Mouse (Mus musculus) hindbrain, embryonic 16.5 days (tissue): Measurements from ENCODE around the gene Ppp1r16b. TPM values are rescaled to one million over a fixed set of nuclear protein-coding genes. Genes with fewer than 3 reads are reported as not detected.

Source experiments
- ATAC-seq: fragments of 200-750 bp; cut with Nextera tagmentation; 2 replicates; pipeline ENCODE4 v1.8.0; 2017; ENCODE audit warnings: moderate TSS enrichment, moderate library complexity
- H3K27ac ChIP-seq: fragments of 300-500 bp; sonication (generic); 2 replicates; pipeline ENCODE4 v1.5.1; 2014; ENCODE audit warnings: low read depth, mild to moderate bottlenecking, control low read depth, low read length, moderate library complexity
- H3K27me3 ChIP-seq: fragments of 300-500 bp; sonication (generic); replicated peaks from 2 replicates; pipeline ENCODE4 v1.6.1; 2014; ENCODE audit warnings: low read length; ENCODE audit not compliant: control insufficient read depth, insufficient read depth
- H3K36me3 ChIP-seq: fragments of 300-500 bp; sonication (generic); 2 replicates; pipeline ENCODE4 v1.6.1; 2014; ENCODE audit warnings: mild to moderate bottlenecking, low read length, moderate library complexity, mixed read lengths; ENCODE audit not compliant: control insufficient read depth, insufficient read depth
- H3K4me1 ChIP-seq: fragments of 300-500 bp; sonication (generic); 2 replicates; pipeline ENCODE4 v1.6.1; 2014; ENCODE audit warnings: low read depth, low read length; ENCODE audit not compliant: control insufficient read depth, insufficient read depth
- H3K4me2 ChIP-seq: fragments of 300-500 bp; sonication (generic); 2 replicates; pipeline ENCODE4 v1.6.1; 2014; ENCODE audit warnings: mild to moderate bottlenecking, low read length, control low read depth, moderate library complexity
- H3K4me3 ChIP-seq: fragments of 300-500 bp; sonication (generic); 2 replicates; pipeline ENCODE4 v1.5.1; 2014; ENCODE audit warnings: mild to moderate bottlenecking, low read length, control low read depth, moderate library complexity
- H3K9ac ChIP-seq: fragments of 300-500 bp; sonication (generic); 2 replicates; pipeline ENCODE4 v1.6.1; 2014; ENCODE audit warnings: low read depth, mild to moderate bottlenecking, control low read depth, low read length, moderate library complexity
- H3K9me3 ChIP-seq: fragments of 300-500 bp; sonication (generic); 2 replicates; pipeline ENCODE4 v1.6.1; 2014; ENCODE audit warnings: mild to moderate bottlenecking, low read length, moderate library complexity; ENCODE audit not compliant: control insufficient read depth
- WGBS: fragments of 180-500 bp; shearing (Covaris S2); extraction: QIAGEN DNeasy Blood & Tissue Kit; methylation state at CpG from one replicate; pipeline ENCODE4 v1.1.7; 2014; 5-methylcytosine and 5-hydroxymethylcytosine counted together
- polyA plus RNA-seq: library from polyadenylated mRNA; unstranded; fragments of >200 nt; fragmentation: Nextera tagmentation; extraction: Ambion mirVana; gene quantifications from 2 replicates; pipeline ENCODE4 v1.2.1, GENCODE M21; 2015

Ppp1r16b gene
- polyA plus RNA-seq, 1 experiment from 2014 or later = 26.4 TPM

- Histone ChIP-seq H3K27ac (no peak overlapping the region), H3K4me1 (0 out of 2 replicates have a peak, but pooled peaks cover under 1% of the 10 kb centered on the region), H3K9me3 (no peaks in the 10 kb centered on the region), H3K9ac (no peak overlapping the region), H3K4me3 (no peak overlapping the region), H3K4me2 (no peak overlapping the region), H3K27me3 (no peaks in the 10 kb centered on the region), H3K36me3 (peaks cover 40% of the 10 kb centered on the region)
- ATAC-seq = no peak
- 77% methylated on average over 5 of the region's 5 CpGs for WGBS
These were observed 33.3 kb upstream of the Ppp1r16b start for GRCm38 (mm10) chr2:158631873-158632272.

GRCm38 (mm10) chr2:158641869-158642268 lies 23.3 kb upstream of the Ppp1r16b start:
- H3K27ac ChIP-seq = no peak overlapping the region
- ATAC-seq = peak; percentile 65; the same call in 1 of the 2 replicates
- 8% methylated on average over 2 of the region's 2 CpGs for WGBS

GRCm38 (mm10) chr2:158642587-158642986 lies 22.6 kb upstream of the Ppp1r16b start:
- H3K9ac ChIP-seq = no peak overlapping the region
- H3K9me3 ChIP-seq = no peaks in the 10 kb centered on the region
- no peaks in the 10 kb centered on the region for H3K4me1 ChIP-seq
- no peak for ATAC-seq
- peaks cover 9% of the 10 kb centered on the region; the same call in 1 of the 2 replicates for H3K36me3 ChIP-seq
- no peak overlapping the region for H3K4me3 ChIP-seq
- 92% methylated on average over 2 of the region's 2 CpGs for WGBS
- H3K27me3 ChIP-seq = no peaks in the 10 kb centered on the region
- H3K27ac ChIP-seq = no peak overlapping the region
- H3K4me2 ChIP-seq = no peak overlapping the region

More at GRCm38 (mm10) chr2:158641869-158642268, 23.3 kb upstream of the Ppp1r16b start:
- Histone ChIP-seq H3K4me3 (no peak overlapping the region), H3K9me3 (no peaks in the 10 kb centered on the region), H3K9ac (no peak overlapping the region), H3K36me3 (peaks cover 15% of the 10 kb centered on the region), H3K4me2 (no peak overlapping the region), H3K4me1 (no peaks in the 10 kb centered on the region), H3K27me3 (no peaks in the 10 kb centered on the region)

GRCm38 (mm10) chr2:158643791-158644190 lies 21.4 kb upstream of the Ppp1r16b start:
- Histone ChIP-seq H3K4me3 (no peak overlapping the region), H3K4me2 (no peak overlapping the region), H3K9ac (no peak overlapping the region), H3K9me3 (no peaks in the 10 kb centered on the region), H3K36me3 (peaks cover 9% of the 10 kb centered on the region; the same call in 1 of the 2 replicates), H3K27me3 (no peaks in the 10 kb centered on the region), H3K4me1 (no peaks in the 10 kb centered on the region), H3K27ac (no peak overlapping the region)
- 84% methylated on average over 3 of the region's 3 CpGs for WGBS
- no peak for ATAC-seq

GRCm38 (mm10) chr2:158651159-158651908 lies 13.9 kb upstream of the Ppp1r16b start:
- H3K27me3 ChIP-seq = no peaks in the 10 kb centered on the region
- no peak overlapping the region for H3K4me3 ChIP-seq
- ATAC-seq = no peak
- H3K27ac ChIP-seq = no peak overlapping the region
- no peaks in the 10 kb centered on the region for H3K4me1 ChIP-seq
- H3K9me3 ChIP-seq = no peaks in the 10 kb centered on the region
- no peak overlapping the region for H3K4me2 ChIP-seq
- 53% methylated on average over 7 of the region's 7 CpGs for WGBS
- H3K9ac ChIP-seq = no peak overlapping the region
- H3K36me3 ChIP-seq = no peaks in the 10 kb centered on the region

GRCm38 (mm10) chr2:158652985-158653384 lies 12.2 kb upstream of the Ppp1r16b start:
- H3K9ac ChIP-seq = no peak overlapping the region
- peak; percentile 61; the same call in 1 of the 2 replicates for ATAC-seq
- no peaks in the 10 kb centered on the region for H3K27me3 ChIP-seq
- H3K4me3 ChIP-seq = no peak overlapping the region
- H3K4me2 ChIP-seq = no peak overlapping the region
- no peaks in the 10 kb centered on the region for H3K9me3 ChIP-seq
- H3K36me3 ChIP-seq = no peaks in the 10 kb centered on the region
- WGBS = 9% methylated on average over 4 of the region's 4 CpGs
- no peak overlapping the region for H3K27ac ChIP-seq
- H3K4me1 ChIP-seq = no peaks in the 10 kb centered on the region

GRCm38 (mm10) chr2:158654717-158655116 lies 10.5 kb upstream of the Ppp1r16b start:
- no peak for ATAC-seq
- Histone ChIP-seq H3K36me3 (no peaks in the 10 kb centered on the region), H3K27ac (no peak overlapping the region), H3K9me3 (no peaks in the 10 kb centered on the region), H3K4me3 (no peak overlapping the region), H3K4me1 (no peaks in the 10 kb centered on the region), H3K27me3 (no peaks in the 10 kb centered on the region), H3K9ac (no peak overlapping the region), H3K4me2 (no peak overlapping the region)
- WGBS = 85% methylated on average over 9 of the region's 9 CpGs

GRCm38 (mm10) chr2:158655806-158656205 lies 9.4 kb upstream of the Ppp1r16b start:
- no peaks in the 10 kb centered on the region for H3K36me3 ChIP-seq
- no peak overlapping the region for H3K9ac ChIP-seq
- no peak overlapping the region for H3K4me2 ChIP-seq
- 82% methylated on average over 4 of the region's 4 CpGs for WGBS
- H3K4me1 ChIP-seq = no peaks in the 10 kb centered on the region
- H3K4me3 ChIP-seq = no peak overlapping the region
- no peaks in the 10 kb centered on the region for H3K27me3 ChIP-seq
- no peak for ATAC-seq
- H3K27ac ChIP-seq = no peak overlapping the region
- H3K9me3 ChIP-seq = no peaks in the 10 kb centered on the region

GRCm38 (mm10) chr2:158658822-158659221 lies 6.4 kb upstream of the Ppp1r16b start:
- no peak overlapping the region for H3K4me3 ChIP-seq
- H3K36me3 ChIP-seq = no peaks in the 10 kb centered on the region
- no peaks in the 10 kb centered on the region for H3K9me3 ChIP-seq
- H3K9ac ChIP-seq = no peak overlapping the region
- no peaks in the 10 kb centered on the region for H3K4me1 ChIP-seq
- no peak overlapping the region for H3K4me2 ChIP-seq
- no peak for ATAC-seq
- WGBS = 60% methylated on average over 6 of the region's 6 CpGs
- no peaks in the 10 kb centered on the region for H3K27me3 ChIP-seq
- no peak overlapping the region for H3K27ac ChIP-seq
